Comparison of ENCODE assay signal across 7 mouse cellular contexts in genomic region chr2:165818985-165819948, GRCm38 (mm10).
DNase-seq lines count a peak whose midpoint lies in the region; ATAC-seq lines count a peak whose summit lies in the region.

No protein-coding gene starts in this region.

- no peak overlapping the region for H3K9ac ChIP-seq in hindbrain, embryonic 15.5 days

- 78% methylated on average over 10 of the region's 10 CpGs for WGBS in hindbrain, embryonic 15.5 days

- peaks cover 19% of the 10 kb centered on the region for H3K36me3 ChIP-seq in hindbrain, embryonic 15.5 days

- no peaks in the 10 kb centered on the region for H3K27me3 ChIP-seq in hindbrain, embryonic 15.5 days

- ATAC-seq in activated CD4-positive, CD25-positive, alpha-beta regulatory T cell, adult 4 months: peak; percentile 66
- peak; percentile 52 for ATAC-seq in hindbrain, embryonic 15.5 days (ENCODE audit: low FRiP score, low read depth)

- H3K9me3 ChIP-seq in hindbrain, embryonic 15.5 days: no peaks in the 10 kb centered on the region

- no peak overlapping the region for H3K4me3 ChIP-seq in hindbrain, embryonic 15.5 days

- H3K4me2 ChIP-seq in hindbrain, embryonic 15.5 days: no peak overlapping the region

- H3K27ac ChIP-seq in hindbrain, embryonic 15.5 days (replicated peaks): no peak overlapping the region

- DNase-seq in cerebellum, postnatal 10 days: peak; percentile 80 to 87
- DNase-seq in frontal cortex, postnatal 14 days (ENCODE audit: low spot score in 2 of 2): peak; percentile 67 to 68
- DNase-seq in layer of hippocampus, postnatal 36 days: peak; percentile 58 to 63
- DNase-seq in lung, postnatal 25 days (ENCODE audit: low spot score): peak; percentile 77
- peak; percentile 78 to 87 for DNase-seq in right cerebral cortex, postnatal 10 days (ENCODE audit: low spot score in 2 of 2)

- peaks cover 22% of the 10 kb centered on the region; the same call in 1 of the 2 replicates for H3K4me1 ChIP-seq in hindbrain, embryonic 15.5 days (replicated peaks)
